Mouse (Mus musculus): ENCODE data around the gene Olfr223. TPM values are rescaled to one million over a fixed set of nuclear protein-coding genes. Genes with fewer than 3 reads are reported as not detected.
A peak's percentile ranks its signal among the peaks of the same experiment; 100 is the strongest.

Gene Olfr223
- polyA plus RNA-seq, 1 experiment from 2014 or later, result not detected

GRCm38 (mm10) chr11:59635821-59636694, 43.0 kb upstream of the Olfr223 start:
- Histone ChIP-seq H3K4me3 (ENCODE audit: low read depth, low read length) (no peak overlapping the region), H3K36me3 (ENCODE audit: control insufficient read depth, insufficient read depth, low read length) (no peaks in the 10 kb centered on the region), H3K27ac (replicated peaks) (peak overlapping the region; percentile 85), H3K4me1 (replicated peaks; ENCODE audit: control insufficient read depth, insufficient read depth) (no peaks in the 10 kb centered on the region), H3K9ac (ENCODE audit: low read length) (no peak overlapping the region), H3K27me3 (ENCODE audit: control insufficient read depth, insufficient read depth, low read length) (no peaks in the 10 kb centered on the region), H3K4me2 (replicated peaks; ENCODE audit: low read depth) (no peak overlapping the region), H3K9me3 (ENCODE audit: control insufficient read depth, low read length) (no peaks in the 10 kb centered on the region)
- WGBS, result 64% methylated on average over 12 of the region's 12 CpGs
- DNase-seq (ENCODE audit: low spot score) (peak; percentile 44), ATAC-seq (ENCODE audit: low FRiP score, low TSS enrichment) (peak; percentile 41)
- TF ChIP-seq CTCF (IDR thresholded peaks at IDR 0.05; ENCODE audit: low read depth), result no peak
- no peak for TF ChIP-seq EP300 (optimal IDR thresholded peaks at IDR 0.05)

GRCm38 (mm10) chr11:59635251-59635795, 42.2 kb upstream of the Olfr223 start:
- DNase-seq (ENCODE audit: low spot score), result peak; percentile 32
- TF ChIP-seq CTCF (IDR thresholded peaks at IDR 0.05; ENCODE audit: low read depth), result no peak
- no peak for TF ChIP-seq EP300 (optimal IDR thresholded peaks at IDR 0.05)
- H3K4me1 ChIP-seq (replicated peaks; ENCODE audit: control insufficient read depth, insufficient read depth), result no peaks in the 10 kb centered on the region
- no peaks in the 10 kb centered on the region for H3K9me3 ChIP-seq (ENCODE audit: control insufficient read depth, low read length)
- peak; percentile 20; the same call in 1 of the 2 replicates for ATAC-seq (ENCODE audit: low FRiP score, low TSS enrichment)
- no peak overlapping the region for H3K9ac ChIP-seq (ENCODE audit: low read length)
- H3K4me2 ChIP-seq (replicated peaks; ENCODE audit: low read depth), result no peak overlapping the region
- H3K36me3 ChIP-seq (ENCODE audit: control insufficient read depth, insufficient read depth, low read length), result no peaks in the 10 kb centered on the region
- H3K4me3 ChIP-seq (ENCODE audit: low read depth, low read length), result no peak overlapping the region
- WGBS, result 46% methylated on average over 9 of the region's 9 CpGs
- H3K27me3 ChIP-seq (ENCODE audit: control insufficient read depth, insufficient read depth, low read length), result no peaks in the 10 kb centered on the region
- peak overlapping the region; percentile 85 for H3K27ac ChIP-seq (replicated peaks)

DNA sequence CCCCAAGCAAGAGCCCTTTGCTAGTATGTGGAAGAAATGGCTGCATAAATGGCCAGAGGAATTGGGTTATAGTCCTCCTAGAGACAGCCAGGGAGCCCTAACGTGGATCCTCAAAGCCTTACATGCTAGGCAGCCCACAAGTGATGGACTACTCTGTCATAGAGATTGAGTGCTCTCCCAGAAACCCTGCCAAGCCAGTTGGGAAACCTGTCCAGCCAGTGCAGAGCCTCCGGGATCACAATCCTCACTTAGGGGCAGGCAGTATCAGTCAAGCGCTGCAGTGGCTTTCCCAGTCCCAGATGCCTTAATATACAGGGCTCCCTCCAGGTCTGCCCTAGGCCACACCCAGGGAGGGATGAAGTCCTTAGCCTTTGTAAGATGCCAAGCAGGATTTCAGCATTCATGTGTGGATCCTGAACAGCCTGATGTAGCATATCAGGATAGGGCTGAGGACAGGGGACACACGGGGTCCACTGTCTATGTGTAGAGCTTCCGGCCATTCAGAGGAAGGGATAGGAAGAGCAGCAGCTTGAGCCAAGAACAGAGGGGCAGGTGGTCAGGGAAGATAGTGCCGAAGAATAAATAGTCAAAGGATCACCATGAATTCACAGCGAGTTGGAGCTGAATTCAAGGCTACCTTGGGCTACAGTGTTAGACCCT, 41.0 kb upstream of the Olfr223 start:
- Histone ChIP-seq H3K4me3 (ENCODE audit: low read depth, low read length) (no peak overlapping the region), H3K27me3 (ENCODE audit: control insufficient read depth, insufficient read depth, low read length) (no peaks in the 10 kb centered on the region), H3K36me3 (ENCODE audit: control insufficient read depth, insufficient read depth, low read length) (no peaks in the 10 kb centered on the region), H3K27ac (replicated peaks) (peak overlapping the region; percentile 85), H3K4me1 (replicated peaks; ENCODE audit: control insufficient read depth, insufficient read depth) (no peaks in the 10 kb centered on the region), H3K9me3 (ENCODE audit: control insufficient read depth, low read length) (no peaks in the 10 kb centered on the region), H3K9ac (ENCODE audit: low read length) (no peak overlapping the region), H3K4me2 (replicated peaks; ENCODE audit: low read depth) (no peak overlapping the region)
- ATAC-seq (ENCODE audit: low FRiP score, low TSS enrichment) (no peak), DNase-seq (ENCODE audit: low spot score) (peak; percentile 30)
- TF ChIP-seq CTCF (IDR thresholded peaks at IDR 0.05; ENCODE audit: low read depth) (no peak), EP300 (optimal IDR thresholded peaks at IDR 0.05) (no peak)
- 59% methylated on average over 7 of the region's 7 CpGs for WGBS

- peak; percentile 73 for DNase-seq (ENCODE audit: low spot score)
- Histone ChIP-seq H3K4me3 (ENCODE audit: low read depth, low read length) (no peak overlapping the region), H3K9ac (ENCODE audit: low read length) (no peak overlapping the region), H3K9me3 (ENCODE audit: control insufficient read depth, low read length) (no peaks in the 10 kb centered on the region), H3K36me3 (ENCODE audit: control insufficient read depth, insufficient read depth, low read length) (no peaks in the 10 kb centered on the region), H3K4me1 (replicated peaks; ENCODE audit: control insufficient read depth, insufficient read depth) (no peaks in the 10 kb centered on the region), H3K4me2 (replicated peaks; ENCODE audit: low read depth) (no peak overlapping the region), H3K27me3 (ENCODE audit: control insufficient read depth, insufficient read depth, low read length) (no peaks in the 10 kb centered on the region), H3K27ac (replicated peaks) (no peak overlapping the region)
- WGBS, result 30% methylated on average over 5 of the region's 5 CpGs
- TF ChIP-seq CTCF (IDR thresholded peaks at IDR 0.05; ENCODE audit: low read depth) (peak; percentile 88), EP300 (optimal IDR thresholded peaks at IDR 0.05) (no peak)
- no peak; the same call in 1 of the 2 replicates for ATAC-seq (ENCODE audit: low FRiP score, low TSS enrichment)
Observed at GRCm38 (mm10) chr11:59633037-59633436, 39.9 kb upstream of the Olfr223 start.

DNA sequence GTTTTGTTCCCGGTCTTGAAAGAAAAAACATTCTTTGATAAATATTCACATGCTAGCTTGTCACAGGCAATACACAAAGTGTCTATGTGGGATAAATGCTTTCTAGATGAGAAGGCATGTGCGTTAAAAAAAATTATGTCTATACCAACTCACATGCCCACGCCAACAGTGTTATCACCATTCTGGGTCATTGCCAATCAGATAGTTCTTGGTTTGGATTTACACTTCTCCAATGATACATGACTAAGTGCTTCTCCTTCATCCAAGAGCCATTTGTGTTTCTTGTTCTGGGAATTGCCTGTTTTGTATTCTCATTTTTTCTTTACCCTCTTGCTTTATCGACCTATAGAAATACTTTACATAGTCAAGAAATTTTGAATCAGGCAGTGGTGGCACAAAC, 38.9 kb upstream of the Olfr223 start:
- H3K4me2 ChIP-seq (replicated peaks; ENCODE audit: low read depth), result no peak overlapping the region
- H3K9ac ChIP-seq (ENCODE audit: low read length), result no peak overlapping the region
- ATAC-seq (ENCODE audit: low FRiP score, low TSS enrichment) (no peak), DNase-seq (ENCODE audit: low spot score) (no peak)
- H3K36me3 ChIP-seq (ENCODE audit: control insufficient read depth, insufficient read depth, low read length), result no peaks in the 10 kb centered on the region
- no peaks in the 10 kb centered on the region for H3K9me3 ChIP-seq (ENCODE audit: control insufficient read depth, low read length)
- TF ChIP-seq EP300 (optimal IDR thresholded peaks at IDR 0.05), result no peak
- no peak for TF ChIP-seq CTCF (IDR thresholded peaks at IDR 0.05; ENCODE audit: low read depth)
- no peaks in the 10 kb centered on the region for H3K4me1 ChIP-seq (replicated peaks; ENCODE audit: control insufficient read depth, insufficient read depth)
- WGBS, result 66% methylated on average over 4 of the region's 4 CpGs
- no peak overlapping the region for H3K4me3 ChIP-seq (ENCODE audit: low read depth, low read length)
- no peaks in the 10 kb centered on the region for H3K27me3 ChIP-seq (ENCODE audit: control insufficient read depth, insufficient read depth, low read length)
- no peak overlapping the region for H3K27ac ChIP-seq (replicated peaks)

All from stomach, postnatal 0 days (tissue).